Mouse (Mus musculus) limb, embryonic 11.5 days (tissue): ENCODE results near the gene 0610010F05Rik. TPM values are rescaled to one million over a fixed set of nuclear protein-coding genes. Genes with fewer than 3 reads are reported as not detected.

Experiments used
- ATAC-seq: fragments of 200-750 bp; cut with Nextera tagmentation; 2 replicates; pipeline ENCODE4 v1.8.0; 2017; ENCODE audit warnings: low read depth; ENCODE audit not compliant: insufficient number of reproducible peaks, low FRiP score, low TSS enrichment
- DNase-seq: peaks from one replicate; pipeline ENCODE4 v3.0.0-alpha.2; 2015; ENCODE audit warnings: low spot score
- H3K27ac ChIP-seq: fragments of 300-500 bp; sonication (generic); replicated peaks from 2 replicates; pipeline ENCODE4 v1.5.1; 2014; ENCODE audit warnings: low read depth, mild to moderate bottlenecking, low read length
- H3K27me3 ChIP-seq: fragments of 300-500 bp; sonication (generic); 2 replicates; pipeline ENCODE4 v1.6.1; 2014; ENCODE audit warnings: mild to moderate bottlenecking, low read length, mixed read lengths; ENCODE audit not compliant: control insufficient read depth, insufficient read depth
- H3K36me3 ChIP-seq: fragments of 300-500 bp; sonication (generic); 2 replicates; pipeline ENCODE4 v1.6.1; 2014; ENCODE audit warnings: mild to moderate bottlenecking, low read length, moderate library complexity, mixed read lengths; ENCODE audit not compliant: control insufficient read depth, insufficient read depth
- H3K4me1 ChIP-seq: fragments of 300-500 bp; sonication (generic); 2 replicates; pipeline ENCODE4 v1.6.1; 2014; ENCODE audit warnings: low read length, mixed read lengths; ENCODE audit not compliant: control insufficient read depth, insufficient read depth
- H3K4me2 ChIP-seq: fragments of 300-500 bp; sonication (generic); 2 replicates; pipeline ENCODE4 v1.6.1; 2014; ENCODE audit warnings: low read depth, mild to moderate bottlenecking, moderate library complexity; ENCODE audit not compliant: severe bottlenecking
- H3K4me3 ChIP-seq: fragments of 300-500 bp; sonication (generic); 2 replicates; pipeline ENCODE4 v1.5.1; 2014; ENCODE audit warnings: low read depth, low read length
- H3K9ac ChIP-seq: fragments of 300-500 bp; sonication (generic); 2 replicates; pipeline ENCODE4 v1.6.1; 2014; ENCODE audit warnings: mild to moderate bottlenecking, low read length
- H3K9me3 ChIP-seq: fragments of 300-500 bp; sonication (generic); 2 replicates; pipeline ENCODE4 v1.6.1; 2016; ENCODE audit warnings: low read length; ENCODE audit not compliant: control insufficient read depth
- WGBS: fragments of 180-500 bp; shearing (Covaris S2); extraction: QIAGEN DNeasy Blood & Tissue Kit; methylation state at CpG from one replicate; pipeline ENCODE4 v1.1.7; 2014; 5-methylcytosine and 5-hydroxymethylcytosine counted together
- polyA plus RNA-seq: library from polyadenylated mRNA; unstranded; fragments of >200 nt; fragmentation: Nextera tagmentation; extraction: Ambion mirVana; gene quantifications from 2 replicates; pipeline ENCODE4 v1.2.1, GENCODE M21; 2014

Gene 0610010F05Rik
- polyA plus RNA-seq, 1 experiment from 2014 or later = 31.1 TPM

GRCm38 (mm10) chr11:23520473-23521205, 112.8 kb downstream of the 0610010F05Rik start, which contains the start of gene 1700093K21Rik:
1700093K21Rik (minus strand) TSS chr11:23521155.
- Histone ChIP-seq H3K4me2 (no peak within 1 kb of the TSS), H3K4me1 (no peaks in the 10 kb centered on the region), H3K27me3 (no peaks in the 10 kb centered on the region), H3K27ac (no peak within 1 kb of the TSS), H3K9me3 (no peaks in the 10 kb centered on the region), H3K36me3 (no peaks in the 10 kb centered on the region), H3K4me3 (no peak within 1 kb of the TSS), H3K9ac (no peak within 1 kb of the TSS)
- no peak for ATAC-seq
- WGBS = 37% methylated on average over 5 of the region's 5 CpGs
- no peak for DNase-seq

- Histone ChIP-seq H3K4me3 (no peak overlapping the region), H3K36me3 (no peaks in the 10 kb centered on the region), H3K4me1 (no peaks in the 10 kb centered on the region), H3K27ac (no peak overlapping the region), H3K27me3 (no peaks in the 10 kb centered on the region), H3K9me3 (no peaks in the 10 kb centered on the region), H3K4me2 (no peak overlapping the region), H3K9ac (no peak overlapping the region)
- ATAC-seq (no peak), DNase-seq (no peak)
- WGBS = 80% methylated on average over 3 of the region's 3 CpGs
Measured at GRCm38 (mm10) chr11:23518981-23519380, 114.5 kb downstream of the 0610010F05Rik start.

GRCm38 (mm10) chr11:23515315-23515714, 118.1 kb downstream of the 0610010F05Rik start:
- DNase-seq = no peak
- no peak overlapping the region for H3K27ac ChIP-seq
- no peaks in the 10 kb centered on the region for H3K36me3 ChIP-seq
- 76% methylated on average over 2 of the region's 2 CpGs for WGBS
- no peak for ATAC-seq
- H3K9me3 ChIP-seq = no peaks in the 10 kb centered on the region
- no peaks in the 10 kb centered on the region for H3K4me1 ChIP-seq
- H3K4me2 ChIP-seq = no peak overlapping the region
- no peak overlapping the region for H3K4me3 ChIP-seq
- no peaks in the 10 kb centered on the region for H3K27me3 ChIP-seq
- H3K9ac ChIP-seq = no peak overlapping the region

Other genes starting within 250 kb of the 0610010F05Rik start
- gene Ahsa2, start 135.6 kb downstream of the 0610010F05Rik start, polyA plus RNA-seq = 144 and 150 TPM in 2 replicates
- gene 1700093K21Rik, start 112.5 kb downstream of the 0610010F05Rik start, polyA plus RNA-seq = not detected in 2 replicates
- 34.0 and 34.3 TPM in 2 replicates for gene Pus10, start 32.0 kb upstream of the 0610010F05Rik start, polyA plus RNA-seq
- 50.8 and 52.8 TPM in 2 replicates for gene Pex13, start 32.3 kb upstream of the 0610010F05Rik start, polyA plus RNA-seq
- gene Rel, start 137.3 kb upstream of the 0610010F05Rik start, polyA plus RNA-seq = 0.88 and 0.93 TPM in 2 replicates